Mouse (Mus musculus) neural tube, embryonic 15.5 days (tissue): ENCODE data around the gene Map2k1. TPM values are rescaled to one million over a fixed set of nuclear protein-coding genes. Genes with fewer than 3 reads are reported as not detected.
"Not testable (repeated sequence)": the region's sequence is repeated elsewhere in the genome, so short reads cannot be mapped to it uniquely, and the experiment has no call there.

Source experiments
- ATAC-seq: fragments of 200-750 bp; cut with Nextera tagmentation; 2 replicates; pipeline ENCODE4 v1.8.0; 2017; ENCODE audit warnings: mild to moderate bottlenecking, moderate TSS enrichment, moderate library complexity; ENCODE audit not compliant: low FRiP score
- H3K27ac ChIP-seq: fragments of 300-500 bp; sonication (generic); replicated peaks from 2 replicates; pipeline ENCODE4 v1.5.1; 2015; ENCODE audit warnings: mild to moderate bottlenecking, inconsistent platforms
- H3K27me3 ChIP-seq: fragments of 300-500 bp; sonication (generic); replicated peaks from 2 replicates; pipeline ENCODE4 v1.6.1; 2015; ENCODE audit warnings: inconsistent platforms
- H3K36me3 ChIP-seq: fragments of 300-500 bp; sonication (generic); 2 replicates; pipeline ENCODE4 v1.6.1; 2015; ENCODE audit warnings: inconsistent platforms
- H3K4me1 ChIP-seq: fragments of 300-500 bp; sonication (generic); 2 replicates; pipeline ENCODE4 v1.6.1; 2015; ENCODE audit warnings: inconsistent platforms
- H3K4me2 ChIP-seq: fragments of 300-500 bp; sonication (generic); 2 replicates; pipeline ENCODE4 v1.6.1; 2015; ENCODE audit warnings: inconsistent platforms, mild to moderate bottlenecking, moderate library complexity
- H3K4me3 ChIP-seq: fragments of 300-500 bp; sonication (generic); replicated peaks from 2 replicates; pipeline ENCODE4 v1.5.1; 2015; ENCODE audit warnings: mild to moderate bottlenecking, inconsistent platforms
- H3K9ac ChIP-seq: fragments of 300-500 bp; sonication (generic); replicated peaks from 2 replicates; pipeline ENCODE4 v1.6.1; 2015; ENCODE audit warnings: mild to moderate bottlenecking, inconsistent platforms
- H3K9me3 ChIP-seq: fragments of 300-500 bp; sonication (generic); replicated peaks from 2 replicates; pipeline ENCODE4 v1.6.1; 2016; ENCODE audit warnings: inconsistent platforms
- WGBS: fragments of 180-500 bp; shearing (Covaris S2); methylation state at CpG from one replicate; pipeline ENCODE4 v1.1.7; 2015; ENCODE audit warnings: mixed read lengths; 5-methylcytosine and 5-hydroxymethylcytosine counted together
- polyA plus RNA-seq: library from polyadenylated mRNA; unstranded; fragments of >200 nt; fragmentation: Nextera tagmentation; extraction: Ambion mirVana; gene quantifications from 2 replicates; pipeline ENCODE4 v1.2.1, GENCODE M21; 2015

The Map2k1 gene
- polyA plus RNA-seq, 1 experiment from 2014 or later: 71.0 TPM

GRCm38 (mm10) chr9:64174766-64175165, 78.7 kb downstream of the Map2k1 start:
- peak overlapping the region; percentile 91 for H3K4me2 ChIP-seq
- 72% methylated on average over 8 of the region's 8 CpGs for WGBS
- H3K9me3 ChIP-seq: no peaks in the 10 kb centered on the region
- 0 out of 2 replicates have a peak overlapping the region, but pooled peaks have one; percentile 14 for H3K9ac ChIP-seq
- H3K27me3 ChIP-seq: no peaks in the 10 kb centered on the region
- peaks cover 39% of the 10 kb centered on the region for H3K36me3 ChIP-seq
- peaks cover 30% of the 10 kb centered on the region for H3K4me1 ChIP-seq
- ATAC-seq: no peak
- H3K27ac ChIP-seq: no peak overlapping the region
- H3K4me3 ChIP-seq: no peak overlapping the region; the same call in none of the 2 replicates

- no peaks in the 10 kb centered on the region for H3K27me3 ChIP-seq
- peaks cover 27% of the 10 kb centered on the region for H3K4me1 ChIP-seq
- H3K4me3 ChIP-seq: peak overlapping the region; percentile 98
- ATAC-seq: no peak
- H3K36me3 ChIP-seq: peaks cover 39% of the 10 kb centered on the region
- peak overlapping the region; percentile 94 for H3K9ac ChIP-seq
- no peak overlapping the region for H3K27ac ChIP-seq
- no peaks in the 10 kb centered on the region for H3K9me3 ChIP-seq
- H3K4me2 ChIP-seq: peak overlapping the region; percentile 91
Measured at GRCm38 (mm10) chr9:64174341-64174740, 79.1 kb downstream of the Map2k1 start.

GRCm38 (mm10) chr9:64173666-64174220, 79.7 kb downstream of the Map2k1 start:
- under 1% methylated on average over 16 of the region's 16 CpGs for WGBS
- ATAC-seq: no peak
- Histone ChIP-seq H3K4me3 (peak overlapping the region; percentile 98), H3K4me1 (peaks cover 24% of the 10 kb centered on the region), H3K9ac (peak overlapping the region; percentile 94), H3K4me2 (peak overlapping the region; percentile 91), H3K27ac (peak overlapping the region; percentile 92), H3K9me3 (no peaks in the 10 kb centered on the region), H3K27me3 (no peaks in the 10 kb centered on the region), H3K36me3 (peaks cover 39% of the 10 kb centered on the region)

GRCm38 (mm10) chr9:64172816-64173665, 80.4 kb downstream of the Map2k1 start, which contains the start of the genes Zwilch and Rpl4:
Zwilch (minus strand) TSS chr9:64173104.
Rpl4 (plus strand) TSS chr9:64173375.
- Histone ChIP-seq H3K27ac (peak within 1 kb of the TSS; percentile 92), H3K9ac (peak within 1 kb of the TSS; percentile 94), H3K36me3 (peaks cover 34% of the 10 kb centered on the region), H3K4me1 (peaks cover 23% of the 10 kb centered on the region), H3K9me3 (no peaks in the 10 kb centered on the region), H3K27me3 (no peaks in the 10 kb centered on the region), H3K4me2 (peak within 1 kb of the TSS; percentile 91), H3K4me3 (peak within 1 kb of the TSS; percentile 98)
- peak; percentile 90 for ATAC-seq
- WGBS: under 1% methylated on average over 42 of the region's 42 CpGs

- peak overlapping the region; percentile 92 for H3K27ac ChIP-seq
- no peaks in the 10 kb centered on the region for H3K27me3 ChIP-seq
- WGBS: 2% methylated on average over 18 of the region's 18 CpGs
- ATAC-seq: peak; percentile 33
- peaks cover 26% of the 10 kb centered on the region for H3K36me3 ChIP-seq
- H3K9ac ChIP-seq: peak overlapping the region; percentile 94
- H3K9me3 ChIP-seq: no peaks in the 10 kb centered on the region
- H3K4me2 ChIP-seq: peak overlapping the region; percentile 91
- peaks cover 23% of the 10 kb centered on the region for H3K4me1 ChIP-seq
- peak overlapping the region; percentile 98 for H3K4me3 ChIP-seq
Measured at GRCm38 (mm10) chr9:64172145-64172815, 81.2 kb downstream of the Map2k1 start.

- not testable (repeated sequence) for ATAC-seq, H3K4me3 ChIP-seq, H3K27me3 ChIP-seq, H3K36me3 ChIP-seq, H3K9me3 ChIP-seq, H3K9ac ChIP-seq, H3K4me2 ChIP-seq, H3K27ac ChIP-seq
- 98% methylated on average over 3 of the region's 3 CpGs for WGBS
- peaks cover 19% of the 10 kb centered on the region for H3K4me1 ChIP-seq
Measured at GRCm38 (mm10) chr9:64169967-64170366, 83.5 kb downstream of the Map2k1 start.

GRCm38 (mm10) chr9:64160471-64160870, 93.0 kb downstream of the Map2k1 start:
- no peak for ATAC-seq
- no peak overlapping the region for H3K9ac ChIP-seq
- WGBS: 94% methylated on average over 5 of the region's 5 CpGs
- no peaks in the 10 kb centered on the region for H3K36me3 ChIP-seq
- no peaks in the 10 kb centered on the region for H3K9me3 ChIP-seq
- H3K27me3 ChIP-seq: no peaks in the 10 kb centered on the region
- no peak overlapping the region for H3K4me2 ChIP-seq
- H3K4me1 ChIP-seq: no peaks in the 10 kb centered on the region
- no peak overlapping the region for H3K27ac ChIP-seq
- H3K4me3 ChIP-seq: no peak overlapping the region

- Histone ChIP-seq H3K36me3 (no peaks in the 10 kb centered on the region), H3K4me1 (no peaks in the 10 kb centered on the region), H3K27me3 (no peaks in the 10 kb centered on the region), H3K4me2 (no peak overlapping the region), H3K9ac (no peak overlapping the region), H3K9me3 (no peaks in the 10 kb centered on the region), H3K4me3 (no peak overlapping the region), H3K27ac (no peak overlapping the region)
- WGBS: 91% methylated on average over 1 of the region's 1 CpGs
- ATAC-seq: no peak
Measured at GRCm38 (mm10) chr9:64156641-64157040, 96.8 kb downstream of the Map2k1 start.

- Histone ChIP-seq H3K4me3 (no peak overlapping the region), H3K9me3 (no peaks in the 10 kb centered on the region), H3K4me1 (no peaks in the 10 kb centered on the region), H3K4me2 (no peak overlapping the region), H3K9ac (no peak overlapping the region), H3K36me3 (no peaks in the 10 kb centered on the region), H3K27ac (no peak overlapping the region), H3K27me3 (no peaks in the 10 kb centered on the region)
- ATAC-seq: no peak
- 92% methylated on average over 9 of the region's 9 CpGs for WGBS
Measured at GRCm38 (mm10) chr9:64139879-64140278, 113.6 kb downstream of the Map2k1 start.

GRCm38 (mm10) chr9:64138896-64139295, 114.5 kb downstream of the Map2k1 start:
- not testable (repeated sequence) for H3K36me3 ChIP-seq, H3K9ac ChIP-seq, H3K27me3 ChIP-seq, H3K4me1 ChIP-seq, H3K9me3 ChIP-seq, H3K4me2 ChIP-seq, H3K4me3 ChIP-seq, H3K27ac ChIP-seq, ATAC-seq
- 7% methylated on average over 6 of the region's 6 CpGs for WGBS
